Mouse (Mus musculus): ENCODE data around the gene Nkap. TPM values are rescaled to one million over a fixed set of nuclear protein-coding genes. Genes with fewer than 3 reads are reported as not detected.
"Not testable (repeated sequence)": the region's sequence is repeated elsewhere in the genome, so short reads cannot be mapped to it uniquely, and the experiment has no call there.

Nkap gene
- 25.4 and 26.3 TPM in 2 replicates for polyA plus RNA-seq (2015; fragmentation: Nextera tagmentation; extraction: Ambion mirVana)

GRCm38 (mm10) chrX:37126671-37127358 lies at the start of gene Nkap:
Gene Nkap (plus strand): TSS chrX:37126795.
- WGBS = 16% methylated on average over 58 of the region's 58 CpGs
- Histone ChIP-seq H3K4me2 (peak within 1 kb of the TSS; percentile 56), H3K9ac (peak within 1 kb of the TSS; percentile 53), H3K4me3 (peak within 1 kb of the TSS; percentile 56), H3K27me3 (replicated peaks) (no peaks in the 10 kb centered on the region), H3K9me3 (no peaks in the 10 kb centered on the region), H3K36me3 (replicated peaks) (no peaks in the 10 kb centered on the region), H3K27ac (peak within 1 kb of the TSS; percentile 75), H3K4me1 (peaks cover 13% of the 10 kb centered on the region)
- peak; percentile 92 for ATAC-seq (replicated peaks)

DNA sequence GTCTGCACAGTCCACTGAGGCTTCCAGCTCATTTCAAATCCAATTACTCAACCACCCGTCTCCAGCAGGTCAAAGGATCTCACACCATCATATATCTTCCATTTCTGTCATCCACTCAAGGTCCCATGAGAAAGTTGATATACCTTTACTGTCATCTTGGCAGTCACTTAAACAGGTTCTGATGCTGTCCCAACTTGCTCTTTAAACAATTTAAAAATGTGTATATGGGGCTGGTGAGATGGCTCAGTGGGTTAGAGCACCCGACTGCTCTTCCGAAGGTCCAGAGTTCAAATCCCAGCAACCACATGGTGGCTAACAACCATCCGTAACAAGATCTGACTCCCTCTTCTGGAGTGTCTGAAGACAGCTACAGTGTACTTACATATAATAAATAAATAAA lies 46.2 kb upstream of the Nkap start:
- 82% methylated on average over 4 of the region's 4 CpGs for whole genome bisulfite sequencing
- not testable (repeated sequence) for ATAC-seq (replicated peaks)

GRCm38 (mm10) chrX:37081194-37081593 lies 45.4 kb upstream of the Nkap start:
- no peak overlapping the region for H3K27ac ChIP-seq
- H3K9ac ChIP-seq = no peak overlapping the region
- H3K9me3 ChIP-seq = no peaks in the 10 kb centered on the region
- 59% methylated on average over 6 of the region's 6 CpGs for WGBS
- H3K27me3 ChIP-seq (replicated peaks) = no peaks in the 10 kb centered on the region
- no peak for ATAC-seq (replicated peaks)
- H3K4me3 ChIP-seq = no peak overlapping the region
- H3K4me2 ChIP-seq = no peak overlapping the region
- H3K36me3 ChIP-seq (replicated peaks) = no peaks in the 10 kb centered on the region
- H3K4me1 ChIP-seq = peaks cover 10% of the 10 kb centered on the region

More for the DNA sequence above, 46.2 kb upstream of the Nkap start:
- H3K27me3 ChIP-seq (replicated peaks); H3K36me3 ChIP-seq (replicated peaks); H3K9me3 ChIP-seq; H3K4me3 ChIP-seq; H3K4me2 ChIP-seq; H3K27ac ChIP-seq; H3K9ac ChIP-seq: not testable (repeated sequence)
- H3K4me1 ChIP-seq = peaks cover 10% of the 10 kb centered on the region

DNA sequence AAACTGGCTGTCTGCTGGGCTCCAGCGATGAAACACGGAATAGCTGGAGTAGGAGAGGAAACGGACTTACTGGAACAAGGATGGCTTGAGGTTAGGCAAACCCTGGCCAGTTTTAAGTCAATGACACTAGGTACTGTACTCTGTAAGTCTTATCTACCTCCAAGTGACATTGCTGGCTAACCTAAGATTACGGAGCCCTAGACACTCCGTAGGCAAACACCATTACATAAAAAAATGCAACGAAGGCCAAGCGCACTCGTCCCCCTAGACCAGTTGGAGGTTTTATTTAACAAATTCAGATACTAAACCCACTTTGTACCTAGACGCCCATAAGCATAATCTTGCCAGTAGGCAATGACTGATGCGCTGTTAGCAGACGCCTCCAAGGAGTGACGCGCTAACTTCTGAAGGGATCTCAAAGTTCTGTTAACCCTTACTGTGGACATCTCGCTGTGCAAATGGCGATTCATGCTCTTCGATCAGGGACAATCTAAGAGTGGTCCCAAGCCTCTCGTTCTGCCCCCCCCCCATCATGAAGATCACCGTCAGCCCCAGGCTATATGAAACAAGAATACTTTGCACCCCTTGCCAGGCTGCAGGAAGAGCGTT lies 42.2 kb upstream of the Nkap start:
- Histone ChIP-seq H3K4me3 (peak overlapping the region; percentile 53), H3K4me2 (peak overlapping the region; percentile 64), H3K9ac (peak overlapping the region; percentile 58), H3K27ac (peak overlapping the region; percentile 91), H3K36me3 (replicated peaks) (no peaks in the 10 kb centered on the region), H3K9me3 (no peaks in the 10 kb centered on the region), H3K4me1 (peaks cover 10% of the 10 kb centered on the region), H3K27me3 (replicated peaks) (no peaks in the 10 kb centered on the region)
- WGBS = 17% methylated on average over 19 of the region's 19 CpGs
- peak; percentile 31 for ATAC-seq (replicated peaks)

GRCm38 (mm10) chrX:37084927-37085660 lies 41.5 kb upstream of the Nkap start, which contains the start of gene Rpl39:
Gene Rpl39 (minus strand): TSS chrX:37085402.
- H3K27me3 ChIP-seq (replicated peaks) = no peaks in the 10 kb centered on the region
- H3K9me3 ChIP-seq = no peaks in the 10 kb centered on the region
- peak within 1 kb of the TSS; percentile 58 for H3K9ac ChIP-seq
- H3K4me3 ChIP-seq = peak within 1 kb of the TSS; percentile 53
- H3K4me1 ChIP-seq = peaks cover 10% of the 10 kb centered on the region
- no peaks in the 10 kb centered on the region for H3K36me3 ChIP-seq (replicated peaks)
- WGBS = 16% methylated on average over 38 of the region's 38 CpGs
- H3K4me2 ChIP-seq = peak within 1 kb of the TSS; percentile 64
- peak within 1 kb of the TSS; percentile 91 for H3K27ac ChIP-seq
- ATAC-seq (replicated peaks) = peak; percentile 96

DNA sequence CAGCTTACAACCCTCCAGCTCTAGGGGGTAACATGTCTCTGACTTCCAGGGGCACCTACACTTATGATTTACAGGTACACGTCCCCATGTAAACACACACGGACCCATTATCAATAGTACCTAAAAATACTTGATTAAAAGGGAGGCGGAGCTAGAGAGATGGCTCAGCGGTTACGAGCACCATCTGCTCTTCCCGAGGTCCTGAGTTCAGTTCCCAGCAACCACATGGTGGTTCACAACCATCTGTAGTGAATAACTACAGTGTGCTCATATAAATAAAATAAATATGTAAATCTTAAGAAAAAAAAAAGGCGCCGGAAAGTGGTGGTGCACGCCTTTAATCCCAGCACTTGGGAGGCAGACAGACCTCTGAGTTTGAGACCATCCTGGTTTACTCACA lies 40.9 kb upstream of the Nkap start:
- Histone ChIP-seq H3K4me3 (peak overlapping the region; percentile 53), H3K4me1 (peaks cover 10% of the 10 kb centered on the region), H3K27me3 (replicated peaks) (no peaks in the 10 kb centered on the region), H3K36me3 (replicated peaks) (no peaks in the 10 kb centered on the region), H3K9ac (no peak overlapping the region), H3K9me3 (no peaks in the 10 kb centered on the region), H3K4me2 (peak overlapping the region; percentile 64), H3K27ac (peak overlapping the region; percentile 91)
- no peak; the same call in 1 of the 2 replicates for ATAC-seq (replicated peaks)
- WGBS = 23% methylated on average over 9 of the region's 9 CpGs

DNA sequence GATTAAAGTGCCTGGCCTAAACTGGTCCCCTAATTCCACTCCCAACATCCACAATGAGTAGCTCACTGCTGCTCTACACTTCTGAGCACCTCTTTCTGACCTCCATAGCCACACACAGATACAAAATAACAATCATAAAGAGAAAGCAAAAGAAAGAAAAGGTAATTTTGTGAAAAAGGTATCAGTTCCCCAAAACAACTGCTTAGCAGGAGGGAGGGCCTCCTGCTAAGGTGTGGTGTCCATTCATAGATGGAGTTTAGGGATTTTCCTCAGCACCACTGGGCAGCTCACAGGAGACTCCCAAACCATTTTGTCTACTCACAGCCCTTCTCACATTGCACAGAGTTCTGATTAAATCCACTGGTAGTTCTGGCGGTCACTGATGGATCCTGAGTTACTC lies 37.8 kb upstream of the Nkap start:
- no peaks in the 10 kb centered on the region for H3K4me1 ChIP-seq
- no peak overlapping the region for H3K4me2 ChIP-seq
- no peak overlapping the region for H3K4me3 ChIP-seq
- H3K36me3 ChIP-seq (replicated peaks) = no peaks in the 10 kb centered on the region
- H3K9ac ChIP-seq = no peak overlapping the region
- H3K9me3 ChIP-seq = no peaks in the 10 kb centered on the region
- WGBS = 78% methylated on average over 1 of the region's 1 CpGs
- H3K27ac ChIP-seq = no peak overlapping the region
- no peak for ATAC-seq (replicated peaks)
- no peaks in the 10 kb centered on the region for H3K27me3 ChIP-seq (replicated peaks)

GRCm38 (mm10) chrX:37091457-37091856 lies 35.1 kb upstream of the Nkap start:
- H3K27me3 ChIP-seq (replicated peaks) = no peaks in the 10 kb centered on the region
- no peaks in the 10 kb centered on the region for H3K9me3 ChIP-seq
- H3K4me1 ChIP-seq = no peaks in the 10 kb centered on the region
- H3K27ac ChIP-seq = no peak overlapping the region
- no peaks in the 10 kb centered on the region; the same call in 1 of the 2 replicates for H3K36me3 ChIP-seq (replicated peaks)
- no peak overlapping the region for H3K9ac ChIP-seq
- H3K4me2 ChIP-seq = no peak overlapping the region
- H3K4me3 ChIP-seq = no peak overlapping the region
- no peak for ATAC-seq (replicated peaks)
- 96% methylated on average over 3 of the region's 3 CpGs for WGBS

GRCm38 (mm10) chrX:37095106-37095768 lies 31.4 kb upstream of the Nkap start:
- H3K4me2 ChIP-seq = no peak overlapping the region
- H3K9ac ChIP-seq = no peak overlapping the region
- H3K36me3 ChIP-seq (replicated peaks) = no peaks in the 10 kb centered on the region; the same call in 1 of the 2 replicates
- H3K27ac ChIP-seq = no peak overlapping the region
- no peak for ATAC-seq (replicated peaks)
- no peaks in the 10 kb centered on the region for H3K27me3 ChIP-seq (replicated peaks)
- no peak overlapping the region for H3K4me3 ChIP-seq
- WGBS = 90% methylated on average over 11 of the region's 11 CpGs
- H3K4me1 ChIP-seq = no peaks in the 10 kb centered on the region
- H3K9me3 ChIP-seq = no peaks in the 10 kb centered on the region

GRCm38 (mm10) chrX:37098681-37099080 lies 27.9 kb upstream of the Nkap start:
- no peak for ATAC-seq (replicated peaks)
- 95% methylated on average over 3 of the region's 3 CpGs for WGBS
- Histone ChIP-seq H3K27ac (no peak overlapping the region), H3K4me1 (no peaks in the 10 kb centered on the region), H3K27me3 (replicated peaks) (no peaks in the 10 kb centered on the region), H3K9ac (no peak overlapping the region), H3K36me3 (replicated peaks) (no peaks in the 10 kb centered on the region; the same call in 1 of the 2 replicates), H3K9me3 (no peaks in the 10 kb centered on the region), H3K4me2 (no peak overlapping the region), H3K4me3 (no peak overlapping the region)

GRCm38 (mm10) chrX:37103826-37104225 lies 22.8 kb upstream of the Nkap start:
- Histone ChIP-seq H3K4me2 (no peak overlapping the region), H3K4me3 (no peak overlapping the region), H3K9me3 (no peaks in the 10 kb centered on the region), H3K27ac (no peak overlapping the region), H3K9ac (no peak overlapping the region), H3K27me3 (replicated peaks) (no peaks in the 10 kb centered on the region), H3K36me3 (replicated peaks) (no peaks in the 10 kb centered on the region), H3K4me1 (peaks cover 3% of the 10 kb centered on the region; the same call in 1 of the 2 replicates)
- WGBS = 77% methylated on average over 2 of the region's 2 CpGs
- ATAC-seq (replicated peaks) = no peak
